Mouse (Mus musculus) forebrain, embryonic 13.5 days (tissue): ENCODE data around the gene Taf1c. TPM values are rescaled to one million over a fixed set of nuclear protein-coding genes. Genes with fewer than 3 reads are reported as not detected.
A peak's percentile ranks its signal among the peaks of the same experiment; 100 is the strongest.

Source experiments
- ATAC-seq: fragments of 200-750 bp; cut with Nextera tagmentation; 2 replicates; pipeline ENCODE4 v1.8.0; 2017
- H3K27ac ChIP-seq: fragments of 300-500 bp; sonication (generic); 2 replicates; pipeline ENCODE4 v1.5.1; 2015; ENCODE audit warnings: inconsistent platforms, mild to moderate bottlenecking, moderate library complexity
- H3K27me3 ChIP-seq: fragments of 300-500 bp; sonication (generic); 2 replicates; pipeline ENCODE4 v1.6.1; 2015; ENCODE audit warnings: mild to moderate bottlenecking, inconsistent platforms
- H3K36me3 ChIP-seq: fragments of 300-500 bp; sonication (generic); 2 replicates; pipeline ENCODE4 v1.6.1; 2015; ENCODE audit warnings: mild to moderate bottlenecking, inconsistent platforms; ENCODE audit not compliant: poor library complexity, severe bottlenecking
- H3K4me1 ChIP-seq: fragments of 300-500 bp; sonication (generic); 2 replicates; pipeline ENCODE4 v1.6.1; 2015; ENCODE audit warnings: inconsistent platforms
- H3K4me2 ChIP-seq: fragments of 300-500 bp; sonication (generic); 2 replicates; pipeline ENCODE4 v1.6.1; 2015; ENCODE audit warnings: inconsistent platforms, mild to moderate bottlenecking, moderate library complexity
- H3K4me3 ChIP-seq: fragments of 300-500 bp; sonication (generic); 2 replicates; pipeline ENCODE4 v1.5.1; 2015; ENCODE audit warnings: mild to moderate bottlenecking, inconsistent platforms
- H3K9ac ChIP-seq: fragments of 300-500 bp; sonication (generic); 2 replicates; pipeline ENCODE4 v1.6.1; 2015; ENCODE audit warnings: mild to moderate bottlenecking, inconsistent platforms
- H3K9me3 ChIP-seq: fragments of 300-500 bp; sonication (generic); replicated peaks from 2 replicates; pipeline ENCODE4 v1.6.1; 2016; ENCODE audit warnings: inconsistent platforms
- WGBS: fragments of 180-500 bp; shearing (Covaris S2); methylation state at CpG from one replicate; pipeline ENCODE4 v1.1.7; 2015; 5-methylcytosine and 5-hydroxymethylcytosine counted together
- polyA plus RNA-seq: library from polyadenylated mRNA; unstranded; fragments of >200 nt; fragmentation: Nextera tagmentation; extraction: Ambion mirVana; gene quantifications from 2 replicates; pipeline ENCODE4 v1.2.1, GENCODE M21; 2015

Taf1c gene
- polyA plus RNA-seq, 1 experiment from 2014 or later: 15.2 TPM

- no peak overlapping the region for H3K4me3 ChIP-seq
- H3K9me3 ChIP-seq: no peaks in the 10 kb centered on the region
- WGBS: 63% methylated on average over 4 of the region's 4 CpGs
- H3K36me3 ChIP-seq: no peaks in the 10 kb centered on the region
- H3K4me1 ChIP-seq: no peaks in the 10 kb centered on the region
- no peak overlapping the region for H3K4me2 ChIP-seq
- no peak for ATAC-seq
- H3K27ac ChIP-seq: no peak overlapping the region
- no peaks in the 10 kb centered on the region for H3K27me3 ChIP-seq
- no peak overlapping the region for H3K9ac ChIP-seq
Measured at GRCm38 (mm10) chr8:119622555-119622954, 17.5 kb upstream of the Taf1c start.

GRCm38 (mm10) chr8:119620848-119621465 is 15.9 kb upstream of the Taf1c start:
- 87% methylated on average over 14 of the region's 14 CpGs for WGBS
- Histone ChIP-seq H3K4me1 (no peaks in the 10 kb centered on the region), H3K9me3 (no peaks in the 10 kb centered on the region), H3K36me3 (no peaks in the 10 kb centered on the region), H3K4me3 (no peak overlapping the region), H3K27me3 (no peaks in the 10 kb centered on the region), H3K9ac (no peak overlapping the region), H3K27ac (no peak overlapping the region), H3K4me2 (no peak overlapping the region)
- no peak for ATAC-seq

GRCm38 (mm10) chr8:119620116-119620840 is 15.3 kb upstream of the Taf1c start:
- no peak for ATAC-seq
- WGBS: 74% methylated on average over 6 of the region's 6 CpGs
- no peaks in the 10 kb centered on the region for H3K27me3 ChIP-seq
- H3K36me3 ChIP-seq: no peaks in the 10 kb centered on the region
- H3K9me3 ChIP-seq: no peaks in the 10 kb centered on the region
- H3K4me3 ChIP-seq: no peak overlapping the region
- no peaks in the 10 kb centered on the region for H3K4me1 ChIP-seq
- H3K4me2 ChIP-seq: no peak overlapping the region
- H3K27ac ChIP-seq: no peak overlapping the region
- no peak overlapping the region for H3K9ac ChIP-seq

- Histone ChIP-seq H3K9ac (no peak overlapping the region), H3K27me3 (no peaks in the 10 kb centered on the region), H3K4me3 (no peak overlapping the region), H3K36me3 (no peaks in the 10 kb centered on the region), H3K27ac (no peak overlapping the region), H3K4me2 (no peak overlapping the region), H3K9me3 (no peaks in the 10 kb centered on the region), H3K4me1 (no peaks in the 10 kb centered on the region)
- WGBS: 78% methylated on average over 5 of the region's 5 CpGs
- no peak for ATAC-seq
Measured at GRCm38 (mm10) chr8:119618887-119619286, 13.9 kb upstream of the Taf1c start.

- no peak overlapping the region for H3K4me2 ChIP-seq
- ATAC-seq: no peak
- no peak overlapping the region for H3K9ac ChIP-seq
- no peaks in the 10 kb centered on the region for H3K9me3 ChIP-seq
- no peaks in the 10 kb centered on the region for H3K27me3 ChIP-seq
- H3K4me1 ChIP-seq: no peaks in the 10 kb centered on the region
- H3K4me3 ChIP-seq: no peak overlapping the region
- no peaks in the 10 kb centered on the region for H3K36me3 ChIP-seq
- WGBS: 91% methylated on average over 5 of the region's 5 CpGs
- no peak overlapping the region for H3K27ac ChIP-seq
Measured at GRCm38 (mm10) chr8:119617586-119617985, 12.6 kb upstream of the Taf1c start.

- no peak overlapping the region for H3K9ac ChIP-seq
- no peaks in the 10 kb centered on the region for H3K36me3 ChIP-seq
- WGBS: 89% methylated on average over 4 of the region's 4 CpGs
- no peak for ATAC-seq
- no peak overlapping the region for H3K4me2 ChIP-seq
- H3K27ac ChIP-seq: no peak overlapping the region
- H3K9me3 ChIP-seq: no peaks in the 10 kb centered on the region
- no peaks in the 10 kb centered on the region for H3K27me3 ChIP-seq
- no peak overlapping the region for H3K4me3 ChIP-seq
- H3K4me1 ChIP-seq: no peaks in the 10 kb centered on the region
Measured at GRCm38 (mm10) chr8:119616811-119617210, 11.8 kb upstream of the Taf1c start.

GRCm38 (mm10) chr8:119616358-119616757 is 11.3 kb upstream of the Taf1c start:
- Histone ChIP-seq H3K36me3 (no peaks in the 10 kb centered on the region), H3K27me3 (no peaks in the 10 kb centered on the region), H3K4me2 (no peak overlapping the region), H3K4me1 (no peaks in the 10 kb centered on the region), H3K27ac (no peak overlapping the region), H3K9me3 (no peaks in the 10 kb centered on the region), H3K9ac (no peak overlapping the region), H3K4me3 (no peak overlapping the region)
- no peak for ATAC-seq
- 87% methylated on average over 5 of the region's 7 CpGs for WGBS

GRCm38 (mm10) chr8:119615096-119615495 is 10.1 kb upstream of the Taf1c start:
- no peaks in the 10 kb centered on the region for H3K4me1 ChIP-seq
- no peaks in the 10 kb centered on the region for H3K9me3 ChIP-seq
- 76% methylated on average over 14 of the region's 14 CpGs for WGBS
- no peaks in the 10 kb centered on the region for H3K27me3 ChIP-seq
- no peak for ATAC-seq
- H3K4me3 ChIP-seq: no peak overlapping the region
- no peak overlapping the region for H3K4me2 ChIP-seq
- no peak overlapping the region for H3K27ac ChIP-seq
- H3K9ac ChIP-seq: no peak overlapping the region
- H3K36me3 ChIP-seq: no peaks in the 10 kb centered on the region

- no peaks in the 10 kb centered on the region for H3K27me3 ChIP-seq
- WGBS: 87% methylated on average over 26 of the region's 26 CpGs
- no peaks in the 10 kb centered on the region for H3K36me3 ChIP-seq
- no peak within 1 kb of the TSS for H3K9ac ChIP-seq
- H3K4me2 ChIP-seq: no peak within 1 kb of the TSS
- no peak for ATAC-seq
- H3K4me1 ChIP-seq: no peaks in the 10 kb centered on the region
- H3K9me3 ChIP-seq: 0 out of 2 replicates have a peak, but pooled peaks cover 4% of the 10 kb centered on the region
- no peak within 1 kb of the TSS for H3K4me3 ChIP-seq
- H3K27ac ChIP-seq: no peak within 1 kb of the TSS
Measured at GRCm38 (mm10) chr8:119612471-119612870, 7.4 kb upstream of the Taf1c start, which contains the start of gene Adad2. Adad2 (plus strand) TSS chr8:119612747.

GRCm38 (mm10) chr8:119606224-119606623 is 1.2 kb upstream of the Taf1c start:
- H3K4me2 ChIP-seq: no peak overlapping the region
- WGBS: 84% methylated on average over 2 of the region's 2 CpGs
- no peak for ATAC-seq

GRCm38 (mm10) chr8:119604398-119604803 is 621 bp downstream of the Taf1c start:
- Histone ChIP-seq H3K4me3 (peak overlapping the region; percentile 67), H3K27ac (no peak overlapping the region), H3K27me3 (no peaks in the 10 kb centered on the region), H3K4me2 (peak overlapping the region; percentile 95), H3K9ac (peak overlapping the region; percentile 85), H3K36me3 (peaks cover 38% of the 10 kb centered on the region), H3K9me3 (0 out of 2 replicates have a peak, but pooled peaks cover 4% of the 10 kb centered on the region), H3K4me1 (peaks cover 12% of the 10 kb centered on the region)
- WGBS: 48% methylated on average over 12 of the region's 12 CpGs
- peak; percentile 43; the same call in 1 of the 2 replicates for ATAC-seq

More at GRCm38 (mm10) chr8:119606224-119606623, 1.2 kb upstream of the Taf1c start:
- Histone ChIP-seq H3K4me1 (peaks cover 12% of the 10 kb centered on the region), H3K27me3 (no peaks in the 10 kb centered on the region), H3K36me3 (peaks cover 20% of the 10 kb centered on the region), H3K9ac (no peak overlapping the region), H3K27ac (no peak overlapping the region), H3K9me3 (0 out of 2 replicates have a peak, but pooled peaks cover 4% of the 10 kb centered on the region), H3K4me3 (no peak overlapping the region)

GRCm38 (mm10) chr8:119603771-119604170 is 1.3 kb downstream of the Taf1c start:
- no peak overlapping the region for H3K27ac ChIP-seq
- peaks cover 12% of the 10 kb centered on the region for H3K4me1 ChIP-seq
- H3K4me2 ChIP-seq: peak overlapping the region; percentile 95
- no peak for ATAC-seq
- peaks cover 44% of the 10 kb centered on the region for H3K36me3 ChIP-seq
- 91% methylated on average over 4 of the region's 4 CpGs for WGBS
- H3K27me3 ChIP-seq: no peaks in the 10 kb centered on the region
- 0 out of 2 replicates have a peak, but pooled peaks cover under 1% of the 10 kb centered on the region for H3K9me3 ChIP-seq
- peak overlapping the region; percentile 67 for H3K4me3 ChIP-seq
- H3K9ac ChIP-seq: peak overlapping the region; percentile 85
